Mouse (Mus musculus) gastrocnemius, postnatal 25 days (tissue): Measurements from ENCODE around the gene Mtx1. TPM values are rescaled to one million over a fixed set of nuclear protein-coding genes. Genes with fewer than 3 reads are reported as not detected.

Experiments
- DNase-seq: peaks from one replicate; pipeline ENCODE4 v3.0.0; 2022
- total RNA-seq, 2 experiments: library from RNA; stranded (reverse); gene quantifications; 1 replicate in 1 of 2; 2 replicates in 1 of 2; pipeline ENCODE4 v1.2.3; 2021

Gene Mtx1
- total RNA-seq, 2 experiments from 2014 or later = 42.2 to 47.6 TPM

DNA sequence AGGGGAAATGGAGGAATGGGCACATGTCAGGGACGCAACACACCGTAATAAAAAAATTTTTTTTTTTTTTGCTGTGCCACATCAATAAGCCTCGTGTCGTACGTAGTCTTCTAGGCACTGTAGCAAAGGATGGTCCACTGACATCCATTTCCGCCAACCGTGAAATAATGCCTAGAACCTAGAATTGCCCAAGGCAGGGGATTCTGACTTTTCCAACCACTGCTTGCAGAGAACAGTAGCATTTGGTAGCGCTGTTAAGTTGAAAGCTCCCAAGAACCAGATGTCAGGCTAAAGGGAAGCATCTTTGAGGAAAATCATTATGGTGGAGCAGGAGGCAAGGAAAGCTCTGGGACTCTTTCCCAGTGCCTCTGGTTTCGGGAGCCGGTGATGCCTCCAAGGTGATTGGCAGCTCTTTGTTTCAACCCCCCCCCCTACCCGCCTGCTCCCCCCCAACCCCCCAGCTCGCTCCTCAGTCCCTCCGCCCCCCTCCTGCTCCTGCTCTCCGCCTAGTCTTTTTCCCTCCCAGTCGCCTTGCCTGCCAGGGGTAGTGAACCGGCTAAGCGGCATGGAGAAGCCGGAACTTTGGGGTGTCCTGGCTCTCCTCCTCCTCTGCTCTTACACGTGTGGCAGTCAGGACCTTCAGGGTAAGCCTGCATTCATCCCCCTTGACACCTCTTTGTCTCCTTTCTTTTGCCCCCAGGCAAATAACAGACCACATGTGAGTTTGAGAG is 12.0 kb downstream of the Mtx1 start, which contains the start of gene Thbs3:
Gene Thbs3, plus strand, starts transcription at position 500 of the 731 bp plus-strand sequence.
- DNase-seq = no peak

DNA sequence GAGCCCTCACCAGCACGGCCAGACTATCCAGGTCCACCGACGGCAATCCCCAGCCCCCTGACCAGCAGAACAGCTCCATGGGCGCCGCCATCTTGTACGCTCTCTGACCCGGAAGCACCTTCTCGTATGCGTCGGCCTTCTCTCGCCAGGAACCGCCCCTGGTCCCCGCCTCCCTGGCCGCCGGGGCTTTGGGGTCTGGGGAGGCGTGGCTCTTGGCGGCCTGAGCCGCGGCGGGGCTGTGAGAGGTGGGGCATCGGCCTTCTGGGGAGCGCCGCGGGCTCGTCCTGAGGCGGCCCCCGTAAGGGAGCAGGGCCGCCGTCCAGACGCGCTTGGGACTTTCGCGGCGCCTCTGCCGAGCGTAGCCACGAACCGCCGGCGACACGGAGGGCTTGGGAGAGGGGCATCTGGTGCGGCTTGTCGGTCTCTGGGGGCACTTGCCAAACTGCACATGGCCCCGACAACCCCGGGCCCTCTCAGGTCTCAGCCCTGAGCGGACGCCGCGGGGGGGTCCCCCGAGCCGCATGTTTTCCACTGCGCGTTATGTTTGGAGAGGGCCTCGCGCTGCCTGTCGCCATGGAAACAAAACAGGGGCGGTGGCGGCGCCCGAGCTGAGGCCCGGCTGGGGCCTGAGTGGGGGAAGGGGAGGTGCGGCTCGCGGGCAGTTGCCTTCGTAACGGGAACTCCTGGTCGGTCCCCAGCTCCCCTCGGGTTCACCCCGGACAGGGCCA is 12.9 kb downstream of the Mtx1 start:
- peak; percentile 93 for DNase-seq

DNA sequence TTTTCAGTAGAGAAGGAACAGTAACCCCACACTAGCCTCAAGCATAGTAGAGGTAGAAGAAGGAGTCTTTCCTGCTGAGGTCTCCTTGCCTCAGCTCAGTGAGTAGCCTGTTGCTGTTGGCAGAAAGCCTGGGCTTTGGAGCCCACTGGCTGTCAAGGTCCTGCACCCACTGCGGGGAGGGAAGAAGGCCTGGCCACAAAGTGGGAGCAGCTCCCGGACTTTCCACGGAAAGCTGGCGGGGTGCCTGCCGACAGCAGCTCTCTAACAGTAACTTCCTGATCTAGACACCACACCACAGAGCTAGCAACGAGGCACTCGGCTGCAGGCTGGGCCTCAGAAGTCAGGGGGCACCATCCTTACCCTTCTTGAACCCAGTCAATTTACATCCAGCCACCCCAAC is 16.2 kb downstream of the Mtx1 start:
- DNase-seq = no peak

DNA sequence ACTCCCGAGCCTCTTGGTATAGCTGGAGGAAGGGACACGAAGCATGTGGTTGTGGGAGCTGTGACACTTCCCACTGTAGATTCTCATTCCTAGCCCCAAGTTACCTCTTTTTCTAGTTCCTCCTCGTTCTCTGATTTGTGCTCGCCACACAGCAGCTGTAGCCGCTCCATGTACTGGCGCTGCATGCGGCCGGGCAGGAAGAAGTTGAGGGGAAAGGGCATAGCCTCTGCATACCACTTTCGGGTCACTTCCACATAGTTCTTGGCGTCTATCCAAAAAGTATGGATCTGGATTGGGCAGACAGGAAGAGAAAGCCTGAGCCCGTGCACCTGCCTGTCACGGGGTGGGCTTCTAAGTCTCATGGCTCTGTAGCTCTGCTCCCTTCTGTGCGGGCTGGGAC is 16.7 kb downstream of the Mtx1 start:
- no peak for DNase-seq

DNA sequence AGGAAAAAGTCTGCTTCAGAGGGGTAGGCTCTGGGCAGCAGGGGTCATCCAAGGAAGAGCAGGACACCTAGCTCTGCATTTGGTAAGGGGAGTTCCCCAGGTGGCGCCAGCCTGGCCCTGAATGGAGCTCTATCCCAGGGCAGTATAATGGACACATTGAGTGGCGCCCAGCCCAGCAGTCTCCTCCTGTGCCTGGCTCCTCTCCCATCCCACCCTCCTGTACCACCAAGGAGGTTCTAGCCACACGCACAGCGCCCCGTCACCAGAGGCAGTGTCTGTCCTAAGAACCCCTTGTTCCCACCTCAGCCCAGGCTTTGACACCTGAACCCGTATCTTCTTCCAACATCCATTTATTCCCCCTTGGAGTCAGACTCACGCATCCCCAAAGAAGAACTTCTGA is 17.2 kb downstream of the Mtx1 start:
- no peak for DNase-seq

DNA sequence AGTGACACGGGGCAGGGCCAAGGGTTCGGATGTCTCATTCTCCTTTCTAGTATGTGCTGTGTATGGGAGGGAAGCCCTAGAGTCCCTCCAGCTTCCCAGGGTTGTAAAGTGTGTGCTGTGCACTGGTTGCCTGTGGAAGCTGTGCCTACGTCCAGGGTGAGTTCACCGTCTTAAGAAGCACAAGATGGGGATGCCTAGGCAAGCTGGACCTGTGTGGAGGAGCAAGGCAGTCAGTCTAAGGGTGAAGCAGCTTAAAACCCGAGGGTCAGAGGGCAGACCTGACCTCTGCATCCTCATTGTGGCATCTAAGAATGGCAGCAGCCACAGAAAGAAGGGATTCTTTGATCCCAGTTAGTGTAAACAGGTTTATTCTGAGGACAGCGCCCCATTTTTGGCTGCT is 18.2 kb downstream of the Mtx1 start:
- no peak for DNase-seq

DNA sequence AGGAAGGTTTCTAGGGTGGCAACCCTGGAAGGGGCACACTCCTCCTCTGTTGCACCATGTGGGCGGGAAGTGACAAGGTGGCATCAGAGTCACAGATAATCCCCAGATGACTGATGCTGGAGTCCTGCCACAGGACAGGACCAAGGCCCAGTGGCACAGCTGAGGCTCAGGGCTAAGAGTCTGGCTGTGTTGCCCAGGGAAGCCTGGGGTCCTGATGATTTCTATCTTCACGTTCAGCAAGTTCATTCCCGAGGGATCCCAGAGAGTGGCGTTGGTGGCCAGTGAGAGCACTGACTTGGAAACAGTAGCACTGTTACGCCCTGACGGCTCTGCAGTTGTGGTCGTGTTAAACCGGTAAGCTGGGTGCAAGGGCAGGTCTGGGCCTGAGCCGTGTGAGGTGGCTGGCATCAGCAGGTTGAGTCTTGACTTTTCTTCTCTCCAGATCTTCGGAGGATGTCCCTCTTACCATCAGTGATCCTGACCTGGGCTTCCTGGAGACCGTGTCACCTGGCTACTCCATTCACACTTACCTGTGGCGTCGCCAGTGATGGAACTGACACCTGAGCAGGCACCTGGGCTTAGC is 18.7 kb downstream of the Mtx1 start:
- no peak for DNase-seq

DNA sequence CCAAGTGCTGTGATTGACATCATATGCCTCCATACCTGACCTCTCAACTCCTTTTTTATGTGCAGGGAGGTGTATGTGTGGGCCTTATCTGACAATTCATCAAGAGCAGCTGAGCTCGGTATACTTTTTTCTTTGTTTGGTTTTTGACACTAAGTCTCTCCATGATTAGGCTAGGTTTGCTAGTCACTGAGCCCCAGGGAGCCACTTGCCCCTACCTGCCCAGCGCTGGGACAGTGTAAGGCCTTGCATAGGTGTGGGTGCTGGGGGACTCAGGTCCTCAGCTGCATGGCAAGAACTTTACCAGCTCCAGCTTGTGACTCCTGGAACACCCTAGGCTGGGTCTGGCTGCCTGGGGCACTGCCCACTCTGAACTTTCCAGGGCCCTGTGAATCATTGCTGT is 20.2 kb downstream of the Mtx1 start:
- no peak for DNase-seq

DNA sequence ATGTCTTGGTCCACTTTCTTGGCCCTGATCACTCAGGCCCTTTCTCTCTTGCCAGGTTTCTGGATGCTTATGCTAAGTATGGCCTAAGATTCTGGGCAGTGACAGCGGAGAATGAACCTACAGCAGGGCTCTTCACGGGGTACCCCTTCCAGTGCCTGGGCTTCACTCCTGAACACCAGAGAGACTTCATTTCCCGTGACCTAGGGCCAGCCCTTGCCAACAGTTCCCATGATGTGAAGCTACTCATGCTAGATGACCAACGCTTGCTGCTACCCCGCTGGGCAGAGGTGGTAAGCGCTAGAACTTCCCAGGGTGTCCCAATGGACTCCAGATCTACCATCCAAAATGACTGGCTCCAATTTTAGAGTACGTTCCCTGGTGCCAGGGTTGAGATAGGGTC is 20.8 kb downstream of the Mtx1 start:
- DNase-seq = no peak

DNA sequence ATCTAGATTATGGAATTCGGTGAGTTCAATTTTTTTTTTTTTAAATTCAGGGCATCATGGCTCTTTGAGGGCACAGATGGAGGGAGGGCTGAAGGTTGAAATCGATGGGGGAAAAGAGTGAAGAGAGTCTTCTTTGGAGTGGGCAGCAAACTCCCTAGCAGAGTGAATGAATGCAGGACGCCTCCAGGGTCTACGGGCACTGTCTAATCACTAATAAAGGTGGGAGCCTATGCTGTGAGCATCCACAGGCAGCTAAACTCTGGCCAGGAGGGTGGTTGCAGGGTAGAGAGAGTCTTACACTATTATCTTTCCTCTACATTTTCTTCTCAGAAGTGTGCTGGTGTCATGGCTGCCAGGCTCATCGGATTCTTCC is 23.8 kb downstream of the Mtx1 start:
- DNase-seq = no peak

DNA sequence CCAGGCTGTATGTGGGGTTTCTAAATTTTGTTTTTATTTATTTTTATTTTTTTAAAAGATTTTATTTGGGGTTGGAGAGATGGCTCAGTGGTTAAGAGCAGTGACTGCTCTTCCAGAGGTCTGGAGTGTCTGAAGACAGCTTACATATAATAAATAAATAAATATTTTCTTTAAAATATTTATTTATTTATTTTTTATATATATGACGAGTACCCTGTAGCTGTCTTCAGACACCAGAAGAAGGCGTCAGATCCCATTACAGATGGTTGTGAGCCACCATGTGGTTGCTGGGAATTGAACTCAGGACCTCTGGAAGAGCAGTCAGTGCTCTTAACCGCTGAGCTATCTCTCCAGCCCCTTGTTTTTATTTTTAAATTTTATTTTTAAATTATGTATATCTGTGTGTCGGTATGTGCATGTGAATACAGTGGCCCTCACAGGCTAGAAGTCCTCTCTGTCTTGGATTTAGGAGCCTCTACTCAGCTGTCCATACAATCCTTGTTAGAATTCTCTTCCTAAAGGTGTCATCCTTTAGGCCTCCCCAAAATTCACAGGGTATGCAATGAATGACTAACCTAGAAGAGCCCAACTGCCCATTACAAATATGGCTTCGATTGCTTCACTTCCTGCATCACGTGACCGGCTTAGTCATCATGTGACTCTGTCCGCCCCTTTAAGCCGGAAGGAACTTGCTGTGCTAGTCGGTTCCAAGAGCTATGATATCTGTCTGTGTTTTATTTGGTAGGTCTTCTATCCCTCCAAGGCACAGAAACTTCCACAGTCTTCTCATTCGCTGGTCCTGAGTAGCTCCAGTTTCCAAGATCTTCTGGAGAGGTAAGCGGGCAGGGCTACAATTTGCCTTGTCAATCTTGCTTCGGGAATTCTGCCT is 24.4 kb downstream of the Mtx1 start, which contains the start of gene Gba:
Gene Gba, plus strand, starts transcription at position 676 of the 889 bp plus-strand sequence.
- peak; percentile 67 for DNase-seq

DNA sequence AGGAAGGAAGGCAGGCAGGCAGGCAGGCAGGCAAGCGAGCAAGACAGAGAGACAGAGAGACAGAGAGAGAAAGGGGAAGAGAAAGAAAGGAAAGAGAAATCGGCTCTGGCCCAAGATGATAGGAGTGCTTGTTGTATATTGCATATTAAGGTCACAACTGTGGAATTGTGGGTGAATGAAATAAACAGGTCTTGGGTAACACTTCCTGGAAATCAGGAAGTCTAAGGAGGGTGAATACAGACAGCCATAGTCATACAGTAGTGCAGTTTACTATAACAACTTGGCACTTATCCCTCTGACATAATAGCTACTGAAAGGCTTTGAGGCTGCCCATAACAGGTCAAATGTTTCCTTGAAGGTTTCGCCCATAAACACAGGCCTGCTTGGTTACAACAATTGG is 27.0 kb downstream of the Mtx1 start:
- DNase-seq = no peak

DNA sequence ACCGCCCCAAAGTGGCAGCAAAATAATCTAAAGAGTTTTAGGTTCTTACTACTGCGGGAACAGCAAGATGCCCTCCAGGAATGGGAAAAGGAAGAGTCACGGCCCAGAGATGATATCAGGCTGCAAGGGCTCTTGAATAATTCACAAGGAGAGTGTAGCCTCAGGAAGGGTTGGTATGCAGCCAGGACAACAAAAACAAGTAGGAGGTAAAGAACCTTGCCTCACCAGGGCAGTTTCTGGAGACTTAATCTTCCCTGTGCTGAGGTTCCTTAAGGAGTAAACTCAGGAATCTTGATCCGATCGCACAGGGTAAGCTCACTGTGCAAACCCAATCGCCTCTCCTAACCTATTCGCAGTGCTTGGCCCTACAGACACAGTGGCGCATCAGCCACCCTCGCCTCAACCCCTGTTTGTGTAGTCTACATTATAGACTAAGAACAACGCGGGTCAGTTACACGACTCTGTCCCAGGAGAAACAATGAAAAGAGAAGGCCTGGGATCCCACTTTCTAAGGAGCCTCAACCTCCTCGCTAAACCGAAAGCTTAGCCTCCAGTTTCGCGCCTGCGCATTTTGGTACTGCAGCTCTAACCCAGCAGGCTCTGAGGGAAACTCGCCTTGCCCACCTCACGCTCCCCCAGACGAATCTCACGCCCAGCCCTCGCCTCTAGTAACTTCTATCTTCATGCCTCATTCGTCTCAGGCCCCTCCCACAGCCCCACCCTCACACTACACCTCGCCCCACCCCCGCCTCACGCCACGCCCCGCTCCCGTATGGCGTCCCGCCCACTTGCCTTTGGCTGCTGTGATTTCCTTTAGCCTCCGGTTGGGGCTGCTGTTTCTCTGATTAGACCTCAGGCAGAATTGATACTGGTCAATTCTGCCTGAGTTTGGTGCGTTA is 30.7 kb downstream of the Mtx1 start:
- DNase-seq = peak; percentile 90

DNA sequence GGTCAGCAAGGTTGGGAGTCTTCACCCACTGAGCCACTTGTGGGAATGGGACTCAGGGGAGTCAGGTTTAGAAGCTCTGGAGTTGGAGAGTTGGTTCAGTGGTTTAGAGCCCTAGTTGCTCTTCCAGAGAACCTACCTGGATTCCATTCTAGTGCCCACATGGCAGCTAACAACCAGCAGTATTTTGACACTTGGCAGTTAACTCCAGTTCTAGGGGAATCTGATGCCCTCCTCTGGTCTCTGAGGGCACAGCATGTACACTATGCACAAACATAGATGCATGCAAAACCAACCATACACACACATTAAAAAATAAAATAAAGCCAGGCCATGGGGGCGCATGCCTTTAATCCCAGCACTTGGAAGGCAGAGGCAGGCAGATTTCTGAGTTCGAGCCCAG is 33.0 kb downstream of the Mtx1 start:
- DNase-seq = no peak

DNA sequence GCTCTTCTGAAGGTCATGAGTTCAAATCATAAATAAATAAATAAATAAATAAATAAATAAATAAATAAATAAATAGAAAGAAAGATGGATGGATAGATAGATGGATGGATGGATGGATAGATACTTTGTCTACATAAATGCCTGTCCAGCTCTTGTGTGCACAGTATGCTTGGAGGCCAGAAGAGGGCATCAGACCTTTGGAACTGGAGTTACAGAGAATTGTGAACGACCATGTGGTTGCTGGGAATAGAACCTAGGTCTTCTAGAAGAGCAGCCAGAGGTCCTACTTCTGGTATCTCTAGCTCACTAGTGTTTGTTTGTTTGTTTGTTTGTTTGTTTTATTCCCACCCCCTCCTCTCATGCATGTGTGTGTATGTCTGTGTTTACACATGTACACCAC is 33.5 kb downstream of the Mtx1 start:
- no peak for DNase-seq

DNA sequence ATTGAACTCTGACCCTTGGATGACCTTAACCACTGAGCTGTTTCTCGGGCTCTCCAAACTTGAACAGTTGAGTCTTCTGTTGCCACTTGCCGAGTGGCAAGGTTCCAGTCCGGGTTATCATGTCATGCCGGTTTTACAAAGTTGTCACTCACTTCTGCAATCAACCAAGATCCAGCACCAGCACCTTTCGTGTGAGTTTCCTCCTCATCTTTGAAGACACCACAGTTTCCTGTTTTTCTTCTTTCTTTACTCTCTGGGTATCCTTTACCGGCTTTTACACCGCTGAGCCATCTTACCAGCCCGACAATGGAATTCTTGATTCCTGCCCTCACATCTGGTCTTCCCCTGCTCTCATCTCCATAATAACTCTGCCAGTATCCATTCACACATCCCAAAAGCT is 36.5 kb downstream of the Mtx1 start:
- no peak for DNase-seq

DNA sequence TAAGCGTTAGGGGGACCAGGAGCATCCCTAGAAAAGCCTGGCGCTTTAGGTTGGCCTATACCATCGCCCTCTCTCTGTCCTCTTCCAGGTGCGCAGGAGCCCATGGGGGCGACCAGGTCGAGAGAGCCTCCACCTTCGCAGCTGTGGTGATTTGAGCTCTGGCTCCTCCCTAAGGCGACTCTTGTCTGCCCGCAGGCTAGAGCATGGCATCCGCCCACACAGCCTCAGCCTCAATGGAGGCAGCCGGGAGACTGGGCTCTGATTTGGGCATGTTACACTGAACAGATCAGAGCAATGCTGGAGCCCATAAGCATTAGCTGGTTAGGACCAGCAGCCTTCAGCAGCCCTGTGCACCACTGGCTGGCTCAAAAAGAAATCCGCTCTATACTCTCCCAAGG is 38.4 kb downstream of the Mtx1 start:
- no peak for DNase-seq

DNA sequence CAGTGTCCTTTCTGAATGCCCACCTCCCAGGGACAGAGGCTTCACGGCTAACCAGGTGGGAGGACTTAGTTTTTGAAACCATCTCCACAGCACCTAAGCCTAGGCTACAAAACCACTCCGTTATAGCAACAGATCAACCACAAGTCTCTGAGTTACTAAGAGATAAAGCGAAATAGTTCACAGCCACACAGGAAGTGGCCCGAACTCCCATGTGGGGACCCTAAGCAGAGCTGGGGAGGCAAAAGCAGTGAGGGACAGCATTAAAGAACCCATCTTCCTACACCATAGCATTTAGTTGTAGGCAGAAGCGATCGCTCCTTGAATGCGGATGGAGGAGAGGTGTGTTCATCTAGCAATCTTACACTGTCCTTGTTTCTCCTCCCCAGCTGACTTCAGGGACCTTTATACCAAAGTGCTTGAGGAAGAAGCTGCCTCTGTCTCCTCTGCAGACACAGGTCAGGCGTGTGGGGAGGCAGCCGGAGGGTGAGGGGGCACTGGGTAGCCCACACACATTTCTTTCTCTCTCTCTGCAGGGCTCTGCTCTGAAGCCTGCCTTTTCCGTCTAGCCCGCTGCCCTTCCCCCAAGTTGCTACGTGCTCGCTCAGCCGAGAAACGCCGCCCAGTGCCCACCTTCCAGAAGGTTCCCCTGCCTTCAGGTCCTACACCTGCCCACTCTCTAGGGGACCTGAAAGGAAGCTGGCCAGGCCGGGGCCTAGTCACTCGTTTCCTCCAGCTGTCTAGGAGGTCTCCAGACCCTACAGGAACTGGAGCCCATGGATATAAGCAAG is 39.0 kb downstream of the Mtx1 start:
- no peak for DNase-seq

DNA sequence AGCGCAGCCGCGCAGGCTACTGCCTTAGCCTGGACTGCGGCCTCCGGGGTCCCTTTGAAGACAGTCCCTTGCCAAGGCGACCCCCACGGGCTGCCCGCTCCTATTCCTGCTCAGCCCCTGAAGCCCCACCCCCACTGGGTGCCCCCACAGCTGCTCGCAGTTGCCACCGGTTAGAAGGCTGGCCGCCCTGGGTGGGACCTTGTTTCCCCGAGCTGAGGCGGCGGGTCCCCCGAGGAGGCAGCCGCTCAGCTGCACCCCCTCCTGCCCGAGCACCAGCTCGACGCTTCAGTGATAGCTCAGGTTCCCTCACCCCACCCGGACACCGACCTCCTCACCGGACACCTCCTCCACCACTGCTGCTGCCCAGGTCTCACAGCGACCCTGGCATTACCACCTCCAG is 39.7 kb downstream of the Mtx1 start:
- DNase-seq = no peak

DNA sequence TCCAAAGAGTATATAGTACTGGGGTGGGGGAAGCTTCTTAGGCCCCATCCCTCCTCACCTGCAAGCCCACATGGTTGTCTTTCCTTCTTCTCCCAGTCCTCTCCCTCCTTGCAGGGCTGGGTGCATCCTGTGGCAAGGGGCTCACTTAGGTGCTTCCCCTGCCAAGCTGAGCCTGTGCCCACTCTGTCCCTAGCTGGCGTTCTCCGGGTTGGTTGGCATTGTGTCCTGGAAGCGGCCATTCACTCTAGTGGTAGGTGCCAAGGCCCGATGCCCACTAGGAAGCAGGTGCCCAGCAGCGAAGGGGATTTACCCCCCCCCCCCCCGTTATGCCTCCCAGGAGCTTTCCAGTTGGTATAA is 43.0 kb downstream of the Mtx1 start:
- no peak for DNase-seq
